Mouse (Mus musculus) embryonic facial prominence, embryonic 12.5 days (tissue): ENCODE data around the gene Fcho1. TPM values are rescaled to one million over a fixed set of nuclear protein-coding genes. Genes with fewer than 3 reads are reported as not detected.
A peak's percentile ranks its signal among the peaks of the same experiment; 100 is the strongest.
"Not testable (repeated sequence)": the region's sequence is repeated elsewhere in the genome, so short reads cannot be mapped to it uniquely, and the experiment has no call there.

ENCODE experiments used
- ATAC-seq: fragments of 200-750 bp; cut with Nextera tagmentation; 2 replicates; pipeline ENCODE4 v1.8.0; 2017; ENCODE audit not compliant: insufficient number of reproducible peaks, insufficient read depth, low FRiP score, low TSS enrichment
- H3K27ac ChIP-seq: fragments of 300-500 bp; sonication (generic); 2 replicates; pipeline ENCODE4 v1.5.1; 2016; ENCODE audit warnings: mild to moderate bottlenecking
- H3K27me3 ChIP-seq: fragments of 300-500 bp; sonication (generic); 2 replicates; pipeline ENCODE4 v1.6.1; 2016; ENCODE audit warnings: mild to moderate bottlenecking, moderate library complexity
- H3K36me3 ChIP-seq: fragments of 300-500 bp; sonication (generic); 2 replicates; pipeline ENCODE4 v1.6.1; 2016; ENCODE audit warnings: mild to moderate bottlenecking
- H3K4me1 ChIP-seq: fragments of 300-500 bp; sonication (generic); 2 replicates; pipeline ENCODE4 v1.6.1; 2016
- H3K4me2 ChIP-seq: fragments of 300-500 bp; sonication (generic); replicated peaks from 2 replicates; pipeline ENCODE4 v1.6.1; 2016; ENCODE audit warnings: mild to moderate bottlenecking, moderate library complexity
- H3K4me3 ChIP-seq: fragments of 300-500 bp; sonication (generic); 2 replicates; pipeline ENCODE4 v1.5.1; 2016; ENCODE audit warnings: mild to moderate bottlenecking
- H3K9ac ChIP-seq: fragments of 300-500 bp; sonication (generic); 2 replicates; pipeline ENCODE4 v1.6.1; 2016; ENCODE audit warnings: mild to moderate bottlenecking, moderate library complexity
- H3K9me3 ChIP-seq: fragments of 300-500 bp; sonication (generic); 2 replicates; pipeline ENCODE4 v1.6.1; 2016; ENCODE audit warnings: mild to moderate bottlenecking, moderate library complexity
- WGBS: fragments of 180-500 bp; shearing (Covaris S2); methylation state at CpG from one replicate; pipeline ENCODE4 v1.1.7; 2016; 5-methylcytosine and 5-hydroxymethylcytosine counted together
- polyA plus RNA-seq: library from polyadenylated mRNA; unstranded; fragments of >200 nt; fragmentation: Nextera tagmentation; extraction: Ambion mirVana; gene quantifications from 2 replicates; pipeline ENCODE4 v1.2.1, GENCODE M21; 2016

Fcho1 gene
- polyA plus RNA-seq, 1 experiment from 2014 or later = 7.4 TPM

GRCm38 (mm10) chr8:71741226-71741625, 15.7 kb upstream of the Fcho1 start:
- no peak overlapping the region for H3K27ac ChIP-seq
- 0 out of 2 replicates have a peak, but pooled peaks have one; percentile 30 for ATAC-seq
- no peak overlapping the region for H3K4me3 ChIP-seq
- peak overlapping the region; percentile 39; the same call in 1 of the 2 replicates for H3K4me2 ChIP-seq
- H3K9ac ChIP-seq = no peak overlapping the region
- H3K36me3 ChIP-seq = no peaks in the 10 kb centered on the region
- WGBS = 35% methylated on average over 3 of the region's 3 CpGs
- H3K4me1 ChIP-seq = peaks cover 5% of the 10 kb centered on the region; the same call in 1 of the 2 replicates
- H3K9me3 ChIP-seq = no peaks in the 10 kb centered on the region
- H3K27me3 ChIP-seq = 0 out of 2 replicates have a peak, but pooled peaks cover 3% of the 10 kb centered on the region

- H3K9me3 ChIP-seq, H3K36me3 ChIP-seq, H3K9ac ChIP-seq, H3K27ac ChIP-seq, H3K27me3 ChIP-seq, H3K4me1 ChIP-seq, H3K4me3 ChIP-seq, H3K4me2 ChIP-seq, ATAC-seq: not testable (repeated sequence)
These were observed 12.8 kb upstream of the Fcho1 start for GRCm38 (mm10) chr8:71738316-71738715.

GRCm38 (mm10) chr8:71731652-71732230, 6.2 kb upstream of the Fcho1 start:
- 57% methylated on average over 3 of the region's 3 CpGs for WGBS
- H3K4me3 ChIP-seq = no peak overlapping the region
- ATAC-seq = no peak
- no peak overlapping the region for H3K9ac ChIP-seq
- no peak overlapping the region for H3K27ac ChIP-seq
- peaks cover 13% of the 10 kb centered on the region for H3K27me3 ChIP-seq
- H3K4me1 ChIP-seq = peaks cover 7% of the 10 kb centered on the region; the same call in 1 of the 2 replicates
- no peak overlapping the region for H3K4me2 ChIP-seq
- H3K36me3 ChIP-seq = no peaks in the 10 kb centered on the region
- no peaks in the 10 kb centered on the region for H3K9me3 ChIP-seq

- peaks cover 12% of the 10 kb centered on the region for H3K4me1 ChIP-seq
- H3K9ac ChIP-seq = peak overlapping the region; percentile 38; the same call in 1 of the 2 replicates
- no peak for ATAC-seq
- peak overlapping the region; percentile 57 for H3K4me2 ChIP-seq
- no peak overlapping the region for H3K27ac ChIP-seq
- no peaks in the 10 kb centered on the region for H3K9me3 ChIP-seq
- H3K4me3 ChIP-seq = peak overlapping the region; percentile 24
- peaks cover 31% of the 10 kb centered on the region for H3K27me3 ChIP-seq
- H3K36me3 ChIP-seq = no peaks in the 10 kb centered on the region
- WGBS = 6% methylated on average over 14 of the region's 16 CpGs
These were observed 3.5 kb upstream of the Fcho1 start for GRCm38 (mm10) chr8:71728826-71729620.

GRCm38 (mm10) chr8:71728240-71728785, 2.8 kb upstream of the Fcho1 start:
- peak overlapping the region; percentile 57 for H3K4me2 ChIP-seq
- ATAC-seq = peak; percentile 3; the same call in 1 of the 2 replicates
- peaks cover 12% of the 10 kb centered on the region for H3K4me1 ChIP-seq
- H3K36me3 ChIP-seq = no peaks in the 10 kb centered on the region
- H3K9ac ChIP-seq = peak overlapping the region; percentile 38; the same call in 1 of the 2 replicates
- H3K4me3 ChIP-seq = peak overlapping the region; percentile 24
- peaks cover 33% of the 10 kb centered on the region for H3K27me3 ChIP-seq
- 6% methylated on average over 19 of the region's 21 CpGs for WGBS
- no peak overlapping the region for H3K27ac ChIP-seq
- no peaks in the 10 kb centered on the region for H3K9me3 ChIP-seq

- H3K4me2 ChIP-seq = no peak overlapping the region; the same call in 1 of the 2 replicates
- 64% methylated on average over 4 of the region's 4 CpGs for WGBS
These were observed 1.1 kb downstream of the Fcho1 start for GRCm38 (mm10) chr8:71724389-71724788.

GRCm38 (mm10) chr8:71723047-71723551, 2.4 kb downstream of the Fcho1 start:
- no peaks in the 10 kb centered on the region for H3K9me3 ChIP-seq
- ATAC-seq = no peak
- H3K4me3 ChIP-seq = no peak overlapping the region
- no peak overlapping the region for H3K27ac ChIP-seq
- H3K9ac ChIP-seq = no peak overlapping the region
- H3K36me3 ChIP-seq = no peaks in the 10 kb centered on the region
- peaks cover 28% of the 10 kb centered on the region for H3K27me3 ChIP-seq
- 53% methylated on average over 14 of the region's 14 CpGs for WGBS
- H3K4me2 ChIP-seq = no peak overlapping the region
- peaks cover 17% of the 10 kb centered on the region for H3K4me1 ChIP-seq

More at GRCm38 (mm10) chr8:71724389-71724788, 1.1 kb downstream of the Fcho1 start:
- Histone ChIP-seq H3K27ac (no peak overlapping the region), H3K4me3 (no peak overlapping the region), H3K9ac (no peak overlapping the region), H3K36me3 (no peaks in the 10 kb centered on the region), H3K4me1 (peaks cover 23% of the 10 kb centered on the region), H3K9me3 (no peaks in the 10 kb centered on the region), H3K27me3 (peaks cover 33% of the 10 kb centered on the region)
- ATAC-seq = no peak

- Histone ChIP-seq H3K27ac (no peak overlapping the region), H3K9ac (no peak overlapping the region), H3K27me3 (peaks cover 12% of the 10 kb centered on the region), H3K4me2 (no peak overlapping the region), H3K4me3 (no peak overlapping the region), H3K36me3 (no peaks in the 10 kb centered on the region), H3K4me1 (peaks cover 14% of the 10 kb centered on the region), H3K9me3 (no peaks in the 10 kb centered on the region)
- peak; percentile 67 for ATAC-seq
- 36% methylated on average over 7 of the region's 7 CpGs for WGBS
These were observed 5.5 kb downstream of the Fcho1 start for GRCm38 (mm10) chr8:71719928-71720457.

GRCm38 (mm10) chr8:71719218-71719617, 6.3 kb downstream of the Fcho1 start:
- ATAC-seq = no peak
- no peak overlapping the region for H3K4me2 ChIP-seq
- H3K9me3 ChIP-seq = no peaks in the 10 kb centered on the region
- H3K27me3 ChIP-seq = peaks cover 5% of the 10 kb centered on the region
- no peak overlapping the region for H3K27ac ChIP-seq
- H3K4me3 ChIP-seq = no peak overlapping the region
- H3K9ac ChIP-seq = no peak overlapping the region
- no peaks in the 10 kb centered on the region for H3K36me3 ChIP-seq
- H3K4me1 ChIP-seq = peaks cover 11% of the 10 kb centered on the region; the same call in 1 of the 2 replicates
- WGBS = 74% methylated on average over 4 of the region's 4 CpGs

- Histone ChIP-seq H3K4me1 (peaks cover 11% of the 10 kb centered on the region; the same call in 1 of the 2 replicates), H3K27ac (no peak overlapping the region), H3K4me2 (no peak overlapping the region), H3K9me3 (no peaks in the 10 kb centered on the region), H3K27me3 (no peaks in the 10 kb centered on the region), H3K9ac (no peak overlapping the region), H3K4me3 (no peak overlapping the region), H3K36me3 (no peaks in the 10 kb centered on the region)
- no peak for ATAC-seq
- WGBS = 29% methylated on average over 3 of the region's 3 CpGs
These were observed 7.3 kb downstream of the Fcho1 start for GRCm38 (mm10) chr8:71718252-71718651.

GRCm38 (mm10) chr8:71717096-71717495, 8.4 kb downstream of the Fcho1 start:
- no peak overlapping the region for H3K9ac ChIP-seq
- WGBS = 87% methylated on average over 12 of the region's 12 CpGs
- H3K4me3 ChIP-seq = no peak overlapping the region
- no peak overlapping the region for H3K4me2 ChIP-seq
- no peaks in the 10 kb centered on the region for H3K9me3 ChIP-seq
- no peaks in the 10 kb centered on the region for H3K27me3 ChIP-seq
- no peak overlapping the region for H3K27ac ChIP-seq
- H3K4me1 ChIP-seq = peaks cover 11% of the 10 kb centered on the region; the same call in 1 of the 2 replicates
- no peak for ATAC-seq
- H3K36me3 ChIP-seq = no peaks in the 10 kb centered on the region
